Mouse (Mus musculus) MEL (cell line): Measurements from ENCODE around the gene Elovl3. TPM values are rescaled to one million over a fixed set of nuclear protein-coding genes. Genes with fewer than 3 reads are reported as not detected.

Source experiments
- DNase-seq: peaks from one replicate; pipeline ENCODE4 v3.0.0; 2011; ENCODE audit warnings: low read depth, low spot score
- H3K27ac ChIP-seq: 2 replicates; pipeline ENCODE4 v1.5.1; 2012; ENCODE audit warnings: low read depth, mild to moderate bottlenecking, control low read depth, low read length, moderate library complexity; ENCODE audit not compliant: control insufficient read depth
- H3K27me3 ChIP-seq, 2 experiments: fragments of 150-350 bp in 1 of 2; sonication (generic) in 1 of 2; 2 replicates each; pipeline ENCODE4 v1.6.1; 2012; ENCODE audit warnings: low read length in 2 of 2, mild to moderate bottlenecking in 2 of 2, improper control_type of control experiment in 1 of 2, moderate library complexity in 1 of 2; ENCODE audit not compliant: insufficient read depth in 2 of 2, control insufficient read depth in 1 of 2
- H3K36me3 ChIP-seq, 2 experiments: 2 replicates each; pipeline ENCODE4 v1.6.1; 2012 to 2014; ENCODE audit warnings: low read length in 2 of 2, improper control_type of control experiment in 1 of 2, inconsistent platforms in 1 of 2, mild to moderate bottlenecking in 1 of 2; ENCODE audit not compliant: insufficient read depth in 2 of 2, control insufficient read depth in 1 of 2
- H3K4me1 ChIP-seq, 2 experiments: fragments of 150-350 bp in 1 of 2; sonication (generic) in 1 of 2; 2 replicates each; pipeline ENCODE4 v1.6.1; 2012; ENCODE audit warnings: low read length in 2 of 2, improper control_type of control experiment in 1 of 2, mild to moderate bottlenecking in 1 of 2; ENCODE audit not compliant: insufficient read depth in 2 of 2, control insufficient read depth in 1 of 2
- H3K4me3 ChIP-seq, 2 experiments: fragments of 150-350 bp in 1 of 2; sonication (generic) in 1 of 2; 2 replicates each; pipeline ENCODE4 v1.5.1; 2012; ENCODE audit warnings: low read depth in 2 of 2, low read length in 2 of 2, mild to moderate bottlenecking in 2 of 2, moderate library complexity in 2 of 2, control low read depth in 1 of 2, improper control_type of control experiment in 1 of 2; ENCODE audit not compliant: control insufficient read depth in 1 of 2, insufficient read depth in 1 of 2
- H3K79me2 ChIP-seq: 2 replicates; pipeline ENCODE4 v1.6.1; 2012; ENCODE audit warnings: mild to moderate bottlenecking, low read length, moderate library complexity; ENCODE audit not compliant: control insufficient read depth, poor library complexity, insufficient read depth
- H3K9ac ChIP-seq: 2 replicates; pipeline ENCODE4 v1.6.1; 2012; ENCODE audit warnings: low read depth, mild to moderate bottlenecking, control low read depth, low read length, moderate library complexity; ENCODE audit not compliant: control insufficient read depth, poor library complexity, severe bottlenecking
- H3K9me3 ChIP-seq: fragments of 150-350 bp; sonication (generic); replicated peaks from 2 replicates; pipeline ENCODE4 v1.6.1; 2012; ENCODE audit warnings: mild to moderate bottlenecking, low read length, improper control_type of control experiment, moderate library complexity; ENCODE audit not compliant: insufficient read depth
- BHLHE40 ChIP-seq: IDR thresholded peaks from 2 replicates; pipeline ENCODE4 v1.6.1; 2012; ENCODE audit warnings: low read depth, mild to moderate bottlenecking, inconsistent platforms, low read length, improper control_type of control experiment, borderline replicate concordance
- CTCF ChIP-seq, 3 experiments: IDR thresholded peaks in 2 of 3; conservative IDR thresholded peaks in 1 of 3; 2 replicates each; pipeline ENCODE4 v1.5.1; 2011 to 2012; ENCODE audit warnings: low read length in 3 of 3, low read depth in 2 of 3, mild to moderate bottlenecking in 2 of 3, improper control_type of control experiment in 1 of 3, inconsistent platforms in 1 of 3, mixed read lengths in 1 of 3, moderate library complexity in 1 of 3; ENCODE audit not compliant: control insufficient read depth in 1 of 3, insufficient read depth in 1 of 3, poor library complexity in 1 of 3, severe bottlenecking in 1 of 3
- EP300 ChIP-seq, 2 experiments: IDR thresholded peaks; 2 replicates each; pipeline ENCODE4 v1.6.1; 2011; ENCODE audit warnings: improper control_type of control experiment in 2 of 2, low read length in 2 of 2, low read depth in 1 of 2, mild to moderate bottlenecking in 1 of 2
- ETS1 ChIP-seq: IDR thresholded peaks from 2 replicates; pipeline ENCODE4 v1.6.1; 2012; ENCODE audit warnings: low read depth, mild to moderate bottlenecking, inconsistent platforms, low read length, improper control_type of control experiment, moderate library complexity
- GABPA ChIP-seq: IDR thresholded peaks from 2 replicates; pipeline ENCODE4 v1.6.1; 2012; ENCODE audit warnings: low read depth, mild to moderate bottlenecking, inconsistent platforms, low read length, improper control_type of control experiment, moderate library complexity
- GATA1 ChIP-seq: IDR thresholded peaks from 2 replicates; pipeline ENCODE4 v1.6.1; 2011; ENCODE audit warnings: low read depth, low read length, improper control_type of control experiment
- HCFC1 ChIP-seq: IDR thresholded peaks from 2 replicates; pipeline ENCODE4 v1.6.1; 2012; ENCODE audit warnings: low read depth, mild to moderate bottlenecking, inconsistent platforms, low read length, improper control_type of control experiment, moderate library complexity
- MAX ChIP-seq: IDR thresholded peaks from 2 replicates; pipeline ENCODE4 v1.6.1; 2011; ENCODE audit warnings: low read length, improper control_type of control experiment
- MAZ ChIP-seq: IDR thresholded peaks from 2 replicates; pipeline ENCODE4 v1.6.1; 2012; ENCODE audit warnings: low read depth, mild to moderate bottlenecking, inconsistent platforms, low read length, improper control_type of control experiment
- MXI1 ChIP-seq: IDR thresholded peaks from 2 replicates; pipeline ENCODE4 v1.6.1; 2011; ENCODE audit warnings: mild to moderate bottlenecking, low read depth, low read length, improper control_type of control experiment
- MYB ChIP-seq: IDR thresholded peaks from 2 replicates; pipeline ENCODE4 v1.6.1; 2011; ENCODE audit warnings: mild to moderate bottlenecking, low read depth, low read length, improper control_type of control experiment
- MYC ChIP-seq: IDR thresholded peaks from 2 replicates; pipeline ENCODE4 v1.6.1; 2011; ENCODE audit warnings: low read depth, mild to moderate bottlenecking, low read length, improper control_type of control experiment, moderate library complexity
- NRF1 ChIP-seq: IDR thresholded peaks from 2 replicates; pipeline ENCODE4 v1.6.1; 2014; ENCODE audit warnings: low read depth, mild to moderate bottlenecking, inconsistent platforms, low read length, improper control_type of control experiment, moderate library complexity; ENCODE audit not compliant: poor library complexity, insufficient read depth, severe bottlenecking
- POLR2AphosphoS5 ChIP-seq: IDR thresholded peaks from 2 replicates; pipeline ENCODE4 v1.6.1; 2012; ENCODE audit warnings: low read depth, borderline replicate concordance, mild to moderate bottlenecking, inconsistent platforms, low read length, moderate library complexity, mixed read lengths
- RAD21 ChIP-seq: IDR thresholded peaks from 2 replicates; pipeline ENCODE4 v1.6.1; 2011; ENCODE audit warnings: mild to moderate bottlenecking, low read depth, low read length, improper control_type of control experiment
- RCOR1 ChIP-seq: IDR thresholded peaks from 2 replicates; pipeline ENCODE4 v1.6.1; 2012; ENCODE audit warnings: low read depth, mild to moderate bottlenecking, inconsistent platforms, low read length, improper control_type of control experiment
- SIN3A ChIP-seq: IDR thresholded peaks from 2 replicates; pipeline ENCODE4 v1.6.1; 2012; ENCODE audit warnings: low read length, improper control_type of control experiment, inconsistent platforms
- SMC3 ChIP-seq: IDR thresholded peaks from 2 replicates; pipeline ENCODE4 v1.6.1; 2011; ENCODE audit warnings: low read depth, low read length, improper control_type of control experiment
- TAL1 ChIP-seq: IDR thresholded peaks from 2 replicates; pipeline ENCODE4 v1.6.1; 2012; ENCODE audit warnings: mild to moderate bottlenecking, inconsistent platforms, low read length, moderate library complexity, mixed read lengths
- TCF12 ChIP-seq: IDR thresholded peaks from 2 replicates; pipeline ENCODE4 v1.6.1; 2014; ENCODE audit warnings: low read depth, mild to moderate bottlenecking, inconsistent platforms, low read length, improper control_type of control experiment, moderate library complexity
- UBTF ChIP-seq: IDR thresholded peaks from 2 replicates; pipeline ENCODE4 v1.6.1; 2012; ENCODE audit warnings: low read depth, mild to moderate bottlenecking, inconsistent platforms, low read length, improper control_type of control experiment, moderate library complexity, borderline replicate concordance; ENCODE audit not compliant: insufficient read depth
- polyA plus RNA-seq, 2 experiments: library from polyadenylated mRNA; stranded (reverse) in 1 of 2; unstranded in 1 of 2; fragments of >175 nt in 1 of 2; fragments of >200 nt in 1 of 2; gene quantifications; 2 replicates each; pipeline versions ENCODE4 v1.2.1 to v1.2.4; 2012; ENCODE audit warnings: low replicate concordance in 2 of 2, low read depth in 1 of 2; ENCODE audit not compliant: insufficient read length in 2 of 2, insufficient read depth in 1 of 2, missing spikeins in 1 of 2
- total RNA-seq: library from RNA; depleted of rRNA; stranded (reverse); fragments of 300-350 nt; gene quantifications from 2 replicates; pipeline ENCODE4 v1.2.3, GENCODE M21; 2012

Elovl3 gene
- total and polyA plus RNA-seq, 3 experiments = 1.2 to 2.3 TPM; not detected in 1

DNA sequence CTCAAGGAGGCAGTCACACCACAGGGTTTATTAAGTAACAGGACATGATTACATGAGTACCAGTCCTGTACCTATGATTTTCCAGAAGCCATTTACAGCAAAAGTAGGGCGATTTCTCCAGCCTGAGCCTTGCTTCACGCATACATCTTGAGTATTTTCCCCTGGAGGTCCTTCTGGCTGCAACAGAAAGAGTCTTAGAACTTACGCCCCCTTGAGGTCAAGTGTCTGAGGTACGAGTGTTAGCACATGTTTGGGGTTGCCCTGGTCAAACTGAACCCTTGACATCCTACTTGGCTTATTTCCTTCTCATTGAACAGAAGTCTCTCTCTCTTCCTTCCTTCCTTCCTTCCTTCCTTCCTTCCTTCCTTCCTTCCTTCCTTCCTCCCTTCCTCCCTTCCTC, 17.1 kb upstream of the Elovl3 start:
- no peak overlapping the region for H3K4me3 ChIP-seq
- H3K27ac ChIP-seq = no peak overlapping the region
- H3K36me3 ChIP-seq = peaks cover 0 to 1% of the 10 kb centered on the region in 2 experiments; a peak in 1 of 4 replicates
- TF ChIP-seq TCF12 = no peak
- 0 out of 2 replicates have a peak, but pooled peaks have one; percentile 39 for TF ChIP-seq MYC
- TF ChIP-seq SMC3 = peak; percentile 30; the same call in 1 of the 2 replicates
- peak; percentile 4 to 50 (median 40); a peak in 4 of 6 replicates for TF ChIP-seq CTCF (IDR thresholded peaks at IDR 0.05 in 2 of 3, conservative IDR thresholded peaks at IDR 0.05 in 1 of 3; ENCODE audit: control insufficient read depth in 1 of 3, insufficient read depth in 1 of 3, low read depth in 2 of 3, low read length in 3 of 3, poor library complexity in 1 of 3, severe bottlenecking in 1 of 3)
- no peak for TF ChIP-seq GATA1
- peaks cover 4 to 10% of the 10 kb centered on the region in 2 experiments; a peak in 3 of 4 replicates for H3K4me1 ChIP-seq
- H3K27me3 ChIP-seq = peaks cover 0 to 3% of the 10 kb centered on the region in 2 experiments; a peak in 1 of 4 replicates
- no peaks in the 10 kb centered on the region for H3K9me3 ChIP-seq
- peak; percentile 54 for DNase-seq
- H3K9ac ChIP-seq = no peak overlapping the region
- no peaks in the 10 kb centered on the region for H3K79me2 ChIP-seq

DNA sequence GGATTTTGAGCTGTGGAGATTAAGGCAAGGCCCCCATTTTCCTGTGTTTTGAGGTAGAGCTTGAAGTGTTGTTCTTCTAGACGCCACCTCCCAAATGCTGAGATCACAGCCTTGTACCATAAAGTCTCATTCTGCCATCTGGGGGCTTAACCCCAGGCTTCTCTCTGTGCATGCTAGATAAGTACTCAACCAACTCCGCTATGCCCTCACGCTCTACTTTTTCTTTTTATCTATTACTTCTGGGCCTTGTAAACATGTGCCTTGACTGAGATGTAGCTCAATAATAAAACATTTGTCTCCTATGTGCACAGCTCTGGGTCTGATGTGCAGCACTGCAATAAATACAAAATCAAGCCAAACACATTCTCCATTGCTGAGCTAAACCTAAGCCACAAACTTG, 12.2 kb upstream of the Elovl3 start:
- Histone ChIP-seq H3K27me3 (peaks cover 0 to 5% of the 10 kb centered on the region in 2 experiments; a peak in 1 of 4 replicates), H3K9me3 (no peaks in the 10 kb centered on the region), H3K36me3 (peaks cover 0 to 2% of the 10 kb centered on the region in 2 experiments; a peak in 2 of 4 replicates)
- peak; percentile 23; the same call in 1 of the 2 replicates for TF ChIP-seq MYB
- TF ChIP-seq GATA1 = peak; percentile 90
- no peak for TF ChIP-seq NRF1
- peak; percentile 70 for TF ChIP-seq MAX
- peak; percentile 75; the same call in 1 of the 2 replicates for TF ChIP-seq BHLHE40
- peak; percentile 64; the same call in 1 of the 2 replicates for TF ChIP-seq RCOR1
- TF ChIP-seq HCFC1 = no peak
- TF ChIP-seq UBTF = no peak
- TF ChIP-seq EP300 (IDR thresholded peaks at IDR 0.05; ENCODE audit: low read depth in 1 of 2, low read length in 2 of 2) = peak; percentile 86 to 87
- peak; percentile 80 for TF ChIP-seq SIN3A
- peak; percentile 86 for TF ChIP-seq MYC
- peak; percentile 60 for TF ChIP-seq ETS1
- peak; percentile 93 for TF ChIP-seq TAL1
- TF ChIP-seq GABPA = no peak
- TF ChIP-seq TCF12 = peak; percentile 87
- 0 out of 2 replicates have a peak, but pooled peaks have one; percentile 22 for TF ChIP-seq MAZ
- TF ChIP-seq MXI1 = peak; percentile 39; the same call in 1 of the 2 replicates
- TF ChIP-seq RAD21 = peak; percentile 4
- no peak for TF ChIP-seq POLR2AphosphoS5
- TF ChIP-seq, all 39 proteins: peak for 14
- Histone ChIP-seq H3K27ac (no peak overlapping the region), H3K4me3 (no peak overlapping the region), H3K79me2 (no peaks in the 10 kb centered on the region), H3K9ac (no peak overlapping the region), H3K4me1 (peaks cover 5 to 6% of the 10 kb centered on the region in 2 experiments; a peak in 3 of 4 replicates)
- DNase-seq = peak; percentile 86
